Mouse (Mus musculus) gastrocnemius, adult 2 months (tissue): Measurements from ENCODE around the gene Adap1. TPM values are rescaled to one million over a fixed set of nuclear protein-coding genes. Genes with fewer than 3 reads are reported as not detected.

ENCODE experiments used
- DNase-seq: peaks from one replicate; pipeline ENCODE4 v3.0.0; 2022
- H3K27ac ChIP-seq: fragments of 200-600 bp; 2 replicates; pipeline ENCODE4 v1.8.1; 2022; ENCODE audit warnings: mild to moderate bottlenecking
- H3K4me3 ChIP-seq: fragments of 200-600 bp; 2 replicates; pipeline ENCODE4 v1.8.1; 2022; ENCODE audit warnings: mild to moderate bottlenecking, moderate library complexity
- CTCF ChIP-seq: fragments of 200-600 bp; IDR thresholded peaks from 2 replicates; pipeline ENCODE4 v1.8.1; 2022; ENCODE audit warnings: antibody characterized with exemption, mild to moderate bottlenecking, moderate library complexity
- intact Hi-C: fragments of 180-260 bp; cut with DNase I; formaldehyde crosslinking; loops from one replicate; pipeline ENCODE4 v1.15.1; 2025
- total RNA-seq, 2 experiments: library from RNA; stranded (reverse); gene quantifications; 2 replicates each; pipeline ENCODE4 v1.2.3; 2021

Gene Adap1
- total RNA-seq, 2 experiments from 2014 or later: 0.89 to 1.0 TPM

GRCm38 (mm10) chr5:139286142-139286941, 39.1 kb downstream of the Adap1 start:
- no peak for TF ChIP-seq CTCF
- Histone ChIP-seq H3K4me3 (no peak overlapping the region), H3K27ac (peak overlapping the region; percentile 54)
- intact Hi-C loops: no loop called here
- no peak for DNase-seq

DNA sequence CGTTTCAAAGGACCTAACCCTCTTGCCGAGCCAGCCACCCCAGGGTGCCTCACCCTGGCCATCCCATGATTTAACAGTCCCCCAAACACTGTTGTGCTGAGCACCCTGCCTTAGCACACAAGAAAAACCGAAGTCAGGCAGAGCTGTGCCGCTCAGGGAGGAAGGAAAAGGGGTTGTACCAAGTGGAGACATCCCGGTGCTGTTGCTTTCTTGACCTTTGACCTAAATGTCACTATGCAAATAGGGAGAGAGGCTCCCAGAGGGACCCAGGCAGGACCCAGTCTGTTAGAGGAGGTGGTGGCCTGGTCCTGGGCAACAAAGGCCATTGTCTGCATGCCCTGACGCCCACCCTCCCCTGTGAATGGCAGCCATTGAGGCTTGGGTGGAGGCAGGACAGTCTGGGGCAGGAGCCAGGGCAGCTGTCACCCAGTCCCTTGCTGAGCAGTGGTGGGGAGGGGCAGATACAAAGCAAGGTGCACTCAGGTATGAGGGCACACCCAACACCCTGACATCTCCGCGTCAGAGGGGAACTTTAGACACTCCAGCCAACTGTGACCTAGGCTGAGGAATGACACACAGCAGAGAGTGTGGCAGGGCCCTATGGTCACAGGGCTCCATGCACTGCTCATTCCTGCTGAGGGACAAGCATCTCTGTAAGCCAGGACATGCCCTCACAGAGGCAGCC, 39.9 kb downstream of the Adap1 start:
- intact Hi-C loops: no loop called here
- Histone ChIP-seq H3K4me3 (no peak overlapping the region), H3K27ac (peak overlapping the region; percentile 54)
- TF ChIP-seq CTCF: no peak
- no peak for DNase-seq

DNA sequence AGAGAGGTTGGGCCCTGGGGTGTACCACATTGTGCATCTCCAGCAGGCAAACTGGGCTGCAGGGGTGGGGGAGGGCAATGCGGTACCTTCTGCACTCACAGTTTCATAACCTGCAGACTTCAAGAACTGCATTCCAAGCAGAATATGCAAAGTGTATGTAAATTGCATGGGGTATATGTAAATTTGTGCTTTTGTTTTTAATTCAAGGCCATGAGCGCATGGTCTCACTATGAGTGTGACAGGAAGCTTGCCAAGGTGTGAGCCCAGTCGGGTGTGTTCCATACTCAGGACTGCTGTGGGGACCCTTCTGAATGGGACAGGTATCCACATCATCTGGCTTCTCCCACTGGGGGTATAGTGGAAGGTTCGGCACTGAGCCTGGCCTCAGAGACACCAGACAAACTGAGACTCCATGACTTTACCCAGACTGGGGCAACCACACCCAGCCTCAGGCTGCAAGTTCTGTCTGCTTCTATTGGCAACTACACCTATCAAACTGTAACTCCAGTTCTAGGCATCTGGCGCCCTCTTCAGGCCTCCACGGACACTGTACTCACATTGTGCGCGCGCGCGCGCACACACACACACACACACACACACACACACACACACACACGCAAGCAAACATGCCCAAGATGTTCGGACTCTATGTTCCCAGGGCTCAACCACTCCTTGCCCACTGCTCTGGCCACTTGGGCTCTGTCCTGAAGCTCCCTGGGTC, 41.8 kb downstream of the Adap1 start:
- no peak overlapping the region for H3K27ac ChIP-seq
- intact Hi-C loops: loop anchor here (2.0 kb wide), 3 partner anchors 41 to 221 kb away; partner anchors contain the start of gene Adap1
- no peak for TF ChIP-seq CTCF
- no peak for DNase-seq
- no peak overlapping the region for H3K4me3 ChIP-seq

- Histone ChIP-seq H3K27ac (no peak overlapping the region), H3K4me3 (no peak overlapping the region)
- TF ChIP-seq CTCF: peak; percentile 99
- intact Hi-C loops: loop anchor here (2.0 kb wide), 3 partner anchors 43 to 223 kb away; partner anchors contain the start of gene Adap1
- peak; percentile 88 for DNase-seq
Observed at GRCm38 (mm10) chr5:139282191-139282590, 43.2 kb downstream of the Adap1 start.

DNA sequence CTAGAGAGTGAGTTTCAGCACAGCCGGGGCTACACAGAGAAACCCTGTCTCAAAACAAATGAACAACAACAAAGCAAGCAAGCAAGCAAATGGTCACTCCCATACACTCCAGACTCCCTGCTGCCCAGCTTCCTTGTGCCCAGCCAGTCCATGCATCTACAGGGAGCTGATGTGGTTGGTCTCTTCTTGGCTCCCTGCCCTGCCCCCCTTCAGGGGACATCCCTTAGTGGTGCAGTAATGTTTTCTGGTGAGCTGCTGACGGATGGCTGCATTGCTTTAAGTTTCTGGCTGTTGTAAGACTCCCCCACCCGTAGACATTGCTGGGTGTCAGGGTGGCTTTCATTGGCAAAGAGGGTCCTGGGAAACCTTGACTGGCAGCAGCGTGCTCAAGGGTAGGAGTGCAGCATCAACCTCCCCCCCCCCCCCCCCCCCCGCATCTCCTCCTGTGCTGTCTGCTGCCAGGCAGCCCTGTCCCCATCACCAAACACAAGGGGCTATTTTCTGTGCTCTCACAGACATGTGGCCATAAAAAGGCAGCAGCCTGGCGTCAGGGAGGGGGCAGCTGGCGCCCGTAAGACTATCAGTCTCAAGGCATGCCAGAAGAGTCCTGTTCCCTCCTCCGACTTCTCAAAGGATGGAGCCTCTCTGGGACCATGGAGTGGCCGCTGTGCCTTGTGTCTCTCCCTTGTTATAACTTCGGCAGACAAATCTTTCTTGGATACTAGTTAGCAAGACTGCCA, 43.9 kb downstream of the Adap1 start:
- no peak overlapping the region for H3K27ac ChIP-seq
- no peak for TF ChIP-seq CTCF
- no peak for DNase-seq
- intact Hi-C loops: loop anchor here (2.0 kb wide), 3 partner anchors 43 to 223 kb away; partner anchors contain the start of gene Adap1
- H3K4me3 ChIP-seq: no peak overlapping the region

DNA sequence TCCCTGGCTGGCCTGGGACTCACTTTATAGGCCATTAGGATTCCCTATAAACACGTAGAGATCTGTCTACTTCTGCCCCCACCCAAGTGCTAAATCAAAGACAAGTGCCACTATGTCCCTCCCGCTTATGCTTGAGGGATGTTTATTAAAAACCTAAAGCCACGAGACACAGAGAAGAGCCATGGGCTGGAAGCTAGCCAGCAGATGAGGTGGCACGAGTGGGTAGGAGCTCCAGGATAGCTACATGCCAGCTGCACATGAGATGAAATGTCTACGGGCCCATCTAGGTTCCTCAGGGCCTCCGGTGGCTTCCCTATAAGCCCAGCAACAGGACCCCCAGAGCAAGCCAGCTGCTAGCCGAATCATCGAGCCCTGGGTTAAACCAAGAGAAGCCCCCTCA, 48.1 kb downstream of the Adap1 start:
- TF ChIP-seq CTCF: no peak
- H3K27ac ChIP-seq: no peak overlapping the region
- H3K4me3 ChIP-seq: no peak overlapping the region
- intact Hi-C loops: loop anchor here (10.0 kb wide), 1 partner anchor 138 kb away; no protein-coding TSS in a partner anchor
- DNase-seq: no peak

GRCm38 (mm10) chr5:139271994-139272554, 53.3 kb downstream of the Adap1 start:
- Histone ChIP-seq H3K27ac (no peak overlapping the region), H3K4me3 (no peak overlapping the region)
- no peak for DNase-seq
- intact Hi-C loops: loop anchor here (10.0 kb wide), 1 partner anchor 143 kb away; no protein-coding TSS in a partner anchor
- no peak for TF ChIP-seq CTCF

DNA sequence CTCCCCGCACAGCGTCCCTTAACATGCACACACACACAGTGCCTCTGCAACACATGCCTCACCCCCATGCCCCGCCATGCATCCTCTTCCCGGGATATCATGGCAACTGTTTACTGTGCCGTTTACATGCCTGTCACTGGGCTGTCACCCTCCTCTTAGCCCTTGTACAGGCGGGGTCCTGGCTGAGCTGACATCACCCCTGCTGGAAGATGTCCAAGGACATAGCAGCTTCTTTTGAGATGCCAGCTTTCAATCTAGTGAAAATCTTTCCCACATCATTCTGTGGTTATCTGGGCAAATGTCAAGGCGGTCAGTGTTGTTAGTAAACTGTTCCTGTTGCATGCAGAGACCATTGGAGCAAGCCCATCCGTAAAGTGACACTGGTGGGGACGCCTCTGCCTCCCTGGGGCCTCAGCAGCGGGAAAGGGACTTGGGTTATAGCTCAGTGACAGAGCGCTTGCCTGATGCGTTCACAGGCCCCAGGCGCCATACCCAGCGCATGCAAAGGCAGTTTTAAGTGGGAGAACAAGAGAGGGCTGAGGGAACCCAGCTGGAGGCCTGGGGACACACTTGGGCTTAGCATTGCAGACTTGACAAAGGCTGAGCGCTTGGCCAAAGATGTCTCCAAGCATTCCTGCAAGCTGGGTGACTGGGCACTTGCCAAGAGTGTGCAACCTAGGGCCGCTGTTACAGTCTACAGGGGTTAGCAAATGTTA, 54.5 kb downstream of the Adap1 start:
- intact Hi-C loops: loop anchor here (10.0 kb wide), 1 partner anchor 144 kb away; no protein-coding TSS in a partner anchor
- DNase-seq: no peak
- Histone ChIP-seq H3K27ac (no peak overlapping the region), H3K4me3 (no peak overlapping the region)
- TF ChIP-seq CTCF: no peak

DNA sequence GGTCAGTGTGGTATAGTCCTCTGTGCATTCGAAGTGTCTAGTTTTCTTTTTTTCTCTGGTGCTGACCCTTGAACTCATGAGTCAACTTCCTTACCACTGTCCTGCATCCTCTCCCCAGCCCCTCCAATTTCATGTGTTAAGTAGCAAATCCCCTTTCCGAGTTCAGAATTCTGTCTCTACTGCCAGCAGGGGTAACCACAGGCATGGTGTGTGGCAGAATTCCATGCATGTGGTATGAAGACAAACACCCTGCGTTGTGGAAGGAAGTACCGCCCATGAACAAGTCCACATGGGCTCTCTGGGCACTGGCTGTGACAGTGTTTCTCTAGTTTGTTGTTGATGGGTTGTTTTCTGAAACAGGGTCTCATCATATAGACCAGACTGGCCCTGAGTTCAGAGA, 57.8 kb downstream of the Adap1 start:
- no peak for DNase-seq
- H3K4me3 ChIP-seq: no peak overlapping the region
- intact Hi-C loops: no loop called here
- no peak for TF ChIP-seq CTCF
- no peak overlapping the region for H3K27ac ChIP-seq

DNA sequence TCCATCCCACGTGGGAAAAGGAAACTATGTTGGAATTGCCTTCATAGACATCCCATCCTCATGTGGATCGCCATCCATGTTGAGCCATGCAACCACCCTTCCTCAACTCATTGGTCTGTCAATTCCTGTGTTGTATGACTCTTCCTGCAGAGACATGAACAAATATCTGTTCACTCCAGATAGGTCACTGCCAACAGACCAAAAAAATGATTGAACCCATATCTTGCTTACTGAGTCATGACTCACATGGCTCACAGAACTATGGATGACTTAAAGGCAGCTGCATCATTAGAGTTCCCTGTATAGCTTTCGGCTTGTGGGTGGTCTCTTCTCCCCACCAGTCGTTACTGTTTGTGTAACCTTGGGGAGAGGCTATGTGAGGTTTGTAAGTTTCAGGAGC, 64.0 kb downstream of the Adap1 start:
- intact Hi-C loops: no loop called here
- no peak overlapping the region for H3K27ac ChIP-seq
- no peak for DNase-seq
- no peak for TF ChIP-seq CTCF
- no peak overlapping the region for H3K4me3 ChIP-seq

DNA sequence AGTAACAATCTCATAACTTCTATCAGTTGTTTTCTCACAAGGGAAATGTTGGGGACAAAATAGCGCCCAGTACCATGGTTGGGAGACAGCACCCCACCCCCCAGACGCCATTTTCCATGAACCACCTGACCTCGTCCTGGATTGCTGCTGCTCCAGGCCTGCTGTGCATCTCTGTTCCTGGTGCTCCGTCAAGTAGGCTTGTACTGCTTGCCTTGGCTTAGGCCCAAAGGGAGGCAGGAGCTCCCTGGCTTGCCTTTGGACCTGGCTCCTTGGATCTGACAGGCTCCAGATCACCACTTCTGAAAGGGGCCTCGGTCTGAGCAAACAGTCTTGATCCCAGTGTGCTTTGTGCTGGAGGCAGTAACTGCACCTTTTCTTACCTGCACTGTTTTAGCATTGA, 65.6 kb downstream of the Adap1 start:
- no peak for DNase-seq
- no peak overlapping the region for H3K27ac ChIP-seq
- intact Hi-C loops: no loop called here

More for the DNA sequence above, 65.6 kb downstream of the Adap1 start:
- TF ChIP-seq CTCF: no peak
- H3K4me3 ChIP-seq: no peak overlapping the region
